Mouse (Mus musculus) ES-Bruce4 (cell line): ENCODE results near the gene Nudt3. TPM values are rescaled to one million over a fixed set of nuclear protein-coding genes. Genes with fewer than 3 reads are reported as not detected.

Experiments
- H3K27ac ChIP-seq: 2 replicates; pipeline ENCODE4 v1.5.1; 2012; ENCODE audit warnings: low read length, inconsistent platforms; ENCODE audit not compliant: insufficient read depth
- H3K27me3 ChIP-seq: 2 replicates; pipeline ENCODE4 v1.6.1; 2012; ENCODE audit warnings: mild to moderate bottlenecking, low read length, inconsistent platforms; ENCODE audit not compliant: control insufficient read depth, poor library complexity, insufficient read depth, severe bottlenecking
- H3K36me3 ChIP-seq: 2 replicates; pipeline ENCODE4 v1.6.1; 2012; ENCODE audit warnings: inconsistent platforms, mild to moderate bottlenecking, low read length, moderate library complexity; ENCODE audit not compliant: control insufficient read depth, poor library complexity, insufficient read depth, severe bottlenecking
- H3K4me1 ChIP-seq: one replicate; pipeline ENCODE4 v1.8.1; 2011; ENCODE audit warnings: low read length; ENCODE audit not compliant: control insufficient read depth, insufficient read depth
- H3K4me3 ChIP-seq: 2 replicates; pipeline ENCODE4 v1.5.1; 2011; ENCODE audit warnings: low read depth, mild to moderate bottlenecking, low read length
- H3K9ac ChIP-seq: 2 replicates; pipeline ENCODE4 v1.6.1; 2012; ENCODE audit warnings: low read depth, mild to moderate bottlenecking, inconsistent platforms; ENCODE audit not compliant: poor library complexity, severe bottlenecking
- H3K9me3 ChIP-seq: replicated peaks from 2 replicates; pipeline ENCODE4 v1.6.1; 2012; ENCODE audit warnings: mild to moderate bottlenecking, low read length, inconsistent platforms; ENCODE audit not compliant: control insufficient read depth, poor library complexity, insufficient read depth, severe bottlenecking
- CTCF ChIP-seq: IDR thresholded peaks from one replicate; pipeline ENCODE4 v1.8.1; 2011; ENCODE audit warnings: low read depth, low read length
- EP300 ChIP-seq: IDR thresholded peaks from 2 replicates; pipeline ENCODE4 v1.6.1; 2011; ENCODE audit warnings: low read depth, low read length; ENCODE audit not compliant: insufficient read depth
- POLR2A ChIP-seq: IDR thresholded peaks from one replicate; pipeline ENCODE4 v1.8.1; 2011; ENCODE audit warnings: low read length; ENCODE audit not compliant: insufficient read depth
- polyA plus RNA-seq: library from polyadenylated mRNA; stranded (reverse); fragments of >200 nt; gene quantifications from 2 replicates; pipeline ENCODE4 v1.2.4, GENCODE M21; 2011; ENCODE audit warnings: low read depth; ENCODE audit not compliant: missing spikeins, insufficient read depth, insufficient read length

Gene Nudt3
- polyA plus RNA-seq, 1 experiment, result 68.8 TPM

GRCm38 (mm10) chr17:27621705-27622531 is 1.4 kb downstream of the Nudt3 start:
- Histone ChIP-seq H3K9ac (peak overlapping the region; percentile 97), H3K36me3 (no peaks in the 10 kb centered on the region), H3K9me3 (no peaks in the 10 kb centered on the region), H3K4me3 (peak overlapping the region; percentile 65), H3K27me3 (no peaks in the 10 kb centered on the region), H3K4me1 (peaks cover 3% of the 10 kb centered on the region), H3K27ac (no peak overlapping the region)
- TF ChIP-seq CTCF, result no peak
- TF ChIP-seq POLR2A, result no peak
- no peak for TF ChIP-seq EP300

GRCm38 (mm10) chr17:27621161-27621560 is 2.1 kb downstream of the Nudt3 start:
- Histone ChIP-seq H3K36me3 (no peaks in the 10 kb centered on the region), H3K27me3 (no peaks in the 10 kb centered on the region), H3K4me1 (peaks cover 3% of the 10 kb centered on the region), H3K4me3 (no peak overlapping the region), H3K9me3 (no peaks in the 10 kb centered on the region), H3K9ac (no peak overlapping the region), H3K27ac (no peak overlapping the region)
- TF ChIP-seq POLR2A, result no peak
- no peak for TF ChIP-seq EP300

DNA sequence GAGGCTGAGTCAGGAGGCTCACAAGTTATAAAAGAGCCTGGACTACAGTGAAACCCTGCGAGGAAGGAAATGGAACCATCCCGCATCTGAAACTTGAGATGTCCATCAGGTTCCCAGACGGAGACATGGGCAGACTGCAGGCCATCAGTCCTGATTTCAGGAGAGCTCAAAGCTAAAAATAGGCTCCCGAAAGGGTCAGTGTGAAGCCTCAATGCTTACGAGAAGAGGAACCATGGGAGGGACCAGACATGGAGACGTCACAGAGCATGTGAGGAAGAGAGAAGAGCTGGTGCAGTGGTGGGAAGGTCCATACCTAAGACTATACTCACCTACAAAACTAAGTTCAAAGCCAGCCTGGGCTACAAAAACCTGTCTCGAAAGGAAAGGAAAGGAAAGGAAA is 7.9 kb downstream of the Nudt3 start:
- no peak overlapping the region for H3K9ac ChIP-seq
- H3K36me3 ChIP-seq, result no peaks in the 10 kb centered on the region
- peaks cover 3% of the 10 kb centered on the region for H3K4me1 ChIP-seq
- no peaks in the 10 kb centered on the region for H3K9me3 ChIP-seq
- no peaks in the 10 kb centered on the region for H3K27me3 ChIP-seq
- no peak overlapping the region for H3K27ac ChIP-seq
- no peak overlapping the region for H3K4me3 ChIP-seq
- TF ChIP-seq EP300 (no peak), POLR2A (no peak)

DNA sequence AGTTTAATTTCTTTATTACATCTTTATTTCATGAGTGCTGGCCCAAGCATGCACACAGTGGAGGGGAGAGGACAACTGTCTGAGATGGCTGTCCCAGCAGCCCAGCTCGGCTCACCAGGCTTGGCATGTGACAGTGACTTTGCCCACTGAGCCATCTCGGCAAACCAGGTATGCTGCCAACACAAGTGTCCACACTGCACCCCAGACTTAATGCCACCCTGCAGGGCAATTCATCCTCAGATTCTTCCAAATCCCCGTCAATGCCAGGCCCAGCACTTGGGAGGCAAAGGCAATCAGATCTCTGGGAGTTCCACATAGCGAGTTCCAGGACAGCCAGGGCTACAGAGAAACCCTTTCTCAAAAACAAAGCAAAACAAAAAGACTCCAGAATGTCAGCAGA is 10.3 kb downstream of the Nudt3 start:
- Histone ChIP-seq H3K9ac (no peak overlapping the region), H3K27me3 (no peaks in the 10 kb centered on the region), H3K4me3 (no peak overlapping the region), H3K9me3 (no peaks in the 10 kb centered on the region), H3K27ac (no peak overlapping the region), H3K36me3 (no peaks in the 10 kb centered on the region), H3K4me1 (no peaks in the 10 kb centered on the region)
- TF ChIP-seq POLR2A (no peak), EP300 (no peak), CTCF (no peak)

DNA sequence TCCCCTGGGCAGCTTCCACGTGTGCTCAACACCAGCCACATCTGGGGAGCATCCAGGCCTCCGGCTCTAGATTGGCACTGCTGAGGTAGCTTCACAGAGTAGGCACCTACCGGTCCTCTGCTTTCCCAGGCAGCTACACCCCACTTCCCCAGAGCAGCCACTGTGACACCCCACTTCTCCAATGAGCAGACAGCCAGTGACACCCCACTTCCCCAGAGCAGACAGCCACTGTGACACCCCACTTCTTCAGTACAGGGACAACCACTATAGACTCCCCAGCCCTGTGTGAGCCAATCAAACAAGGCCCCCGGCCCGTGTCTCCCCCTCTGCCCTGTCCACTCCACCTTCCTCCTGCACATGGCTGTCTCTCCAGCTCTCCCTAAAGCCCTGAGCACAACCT is 11.3 kb downstream of the Nudt3 start:
- no peak for TF ChIP-seq EP300
- TF ChIP-seq CTCF, result no peak
- no peak for TF ChIP-seq POLR2A
- no peaks in the 10 kb centered on the region for H3K27me3 ChIP-seq
- no peaks in the 10 kb centered on the region for H3K4me1 ChIP-seq
- H3K9me3 ChIP-seq, result no peaks in the 10 kb centered on the region
- no peak overlapping the region for H3K9ac ChIP-seq
- no peak overlapping the region for H3K27ac ChIP-seq
- H3K4me3 ChIP-seq, result no peak overlapping the region
- no peaks in the 10 kb centered on the region for H3K36me3 ChIP-seq

DNA sequence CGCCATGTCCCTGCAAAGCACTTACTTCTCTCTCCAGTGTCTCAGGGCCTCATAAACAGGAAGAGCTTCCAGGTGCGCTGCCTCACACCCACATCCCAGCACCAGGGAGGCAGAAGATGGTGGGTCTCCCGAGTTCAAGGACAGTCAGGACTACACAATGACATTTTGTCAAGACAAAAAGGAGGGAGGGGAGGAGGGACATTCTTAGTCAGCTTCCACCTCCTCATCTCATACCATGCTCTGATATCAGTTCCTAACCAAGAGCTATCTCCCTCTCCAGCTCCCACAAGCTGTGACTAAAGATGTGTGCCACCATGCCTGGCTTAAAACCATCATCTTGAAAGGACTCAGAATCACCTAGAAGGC is 11.8 kb downstream of the Nudt3 start:
- Histone ChIP-seq H3K9me3 (no peaks in the 10 kb centered on the region), H3K27me3 (no peaks in the 10 kb centered on the region), H3K36me3 (no peaks in the 10 kb centered on the region), H3K4me3 (no peak overlapping the region), H3K27ac (no peak overlapping the region), H3K9ac (no peak overlapping the region), H3K4me1 (no peaks in the 10 kb centered on the region)
- TF ChIP-seq CTCF, result no peak
- TF ChIP-seq POLR2A, result no peak
- TF ChIP-seq EP300, result no peak
